Mouse (Mus musculus) megakaryocyte, adult 5-6 weeks (primary cell): Measurements from ENCODE around the gene Aurkb. TPM values are rescaled to one million over a fixed set of nuclear protein-coding genes. Genes with fewer than 3 reads are reported as not detected.

ENCODE experiments used
- ATAC-seq: 2 replicates; pipeline ENCODE4 v1.8.0; 2016; ENCODE audit warnings: mild to moderate bottlenecking, inconsistent platforms; ENCODE audit not compliant: poor library complexity, severe bottlenecking
- total RNA-seq, 2 experiments: library from RNA; stranded (forward) in 1 of 2; stranded (reverse) in 1 of 2; fragments of 153-499, 151-499 nt in 1 of 2; fragments of 221-1000, 200-1000 nt in 1 of 2; gene quantifications; 2 replicates each; pipeline versions ENCODE4 v1.2.3 to v1.2.4; 2015 to 2017

Aurkb gene
- total RNA-seq, 2 experiments from 2014 or later: 116 TPM

GRCm38 (mm10) chr11:69063413-69064201 is 18.2 kb downstream of the Aurkb start:
- ATAC-seq: peak; percentile 16; the same call in 1 of the 2 replicates

DNA sequence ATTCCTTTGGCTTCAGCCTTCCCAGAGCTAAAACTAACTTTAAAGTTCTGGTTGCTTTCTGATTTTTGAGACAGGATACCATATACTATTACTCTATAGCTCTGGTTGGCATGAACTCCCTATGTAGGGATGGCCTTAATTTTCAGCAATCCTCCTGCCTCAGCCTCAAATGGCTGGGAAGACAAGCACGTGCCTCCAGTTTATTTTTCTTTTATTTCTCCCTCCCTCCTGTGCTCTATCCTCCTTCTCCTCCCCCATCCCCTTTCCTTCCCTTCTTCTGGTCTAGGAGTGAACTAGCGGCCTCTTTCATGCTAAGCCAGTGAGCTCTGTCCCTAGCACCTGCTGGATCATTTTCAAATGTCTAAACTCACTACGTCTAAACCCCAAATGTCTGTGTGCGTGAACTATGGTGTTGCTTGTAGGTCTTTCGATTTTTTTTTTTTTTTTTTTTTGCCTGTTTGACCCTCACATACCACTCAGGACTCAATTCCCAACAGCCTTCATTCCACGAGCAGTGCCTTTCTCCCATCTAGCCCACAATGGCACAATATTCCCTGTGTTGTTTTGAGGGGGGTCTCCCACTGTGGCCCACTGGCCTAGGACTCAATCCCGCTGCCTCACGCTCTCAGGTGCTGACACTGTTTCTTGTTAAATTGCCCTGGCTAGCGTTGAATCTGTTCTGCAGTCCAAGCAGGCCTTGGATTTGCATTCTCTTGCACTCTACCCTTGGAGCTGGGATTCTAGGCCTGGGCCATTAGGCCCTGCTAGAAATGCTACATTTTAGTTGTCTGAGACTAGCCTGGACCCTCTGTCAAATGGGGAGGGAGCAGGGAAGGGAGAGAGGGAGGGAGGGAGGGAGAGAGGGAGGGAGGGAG is 19.0 kb downstream of the Aurkb start:
- no peak for ATAC-seq

DNA sequence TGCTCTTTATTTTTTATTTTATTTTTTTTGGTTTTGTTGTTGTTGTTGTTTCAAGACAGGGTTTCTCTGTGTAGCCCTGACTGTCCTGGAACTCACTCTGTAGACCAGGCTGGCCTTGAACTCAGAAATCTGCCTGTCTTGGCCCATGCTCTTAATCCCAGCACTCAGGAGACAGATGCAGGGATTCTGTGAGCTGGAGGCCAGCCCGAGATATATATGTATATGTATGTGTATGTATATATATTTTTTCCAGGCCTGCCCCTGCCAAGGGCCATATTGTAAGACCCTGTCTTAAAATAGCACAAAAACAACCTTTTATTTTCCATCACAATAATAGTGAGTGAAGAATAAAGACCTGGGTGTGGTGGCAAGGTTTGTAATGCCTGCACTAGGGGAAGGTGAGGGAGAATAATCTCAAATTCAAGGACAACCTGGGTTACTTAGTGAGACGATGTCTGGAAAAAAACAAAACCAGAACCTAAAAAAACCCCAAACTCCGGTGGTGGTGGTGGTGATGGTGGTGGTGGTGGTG is 20.0 kb downstream of the Aurkb start:
- no peak for ATAC-seq

GRCm38 (mm10) chr11:69066163-69066861 is 20.9 kb downstream of the Aurkb start:
- 0 out of 2 replicates have a peak, but pooled peaks have one; percentile 15 for ATAC-seq

DNA sequence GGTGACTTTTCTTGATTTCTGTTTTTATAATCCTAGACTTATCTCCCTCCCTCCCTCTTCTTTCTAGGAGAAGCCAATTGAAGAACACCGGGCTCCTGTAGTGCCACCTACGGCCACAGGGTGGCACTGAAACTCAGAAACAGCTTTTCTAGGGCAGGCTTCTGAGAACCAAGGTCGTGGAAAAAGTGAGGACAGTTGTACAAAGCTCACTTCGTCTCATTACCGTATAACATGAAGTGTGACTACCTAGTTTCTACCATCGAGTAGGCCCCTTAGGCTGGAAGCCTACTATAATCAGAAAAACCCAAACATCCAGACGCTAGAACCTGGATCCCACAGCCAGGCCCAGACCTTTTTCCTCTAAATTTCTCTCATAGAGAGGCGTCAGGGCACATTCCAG is 21.5 kb downstream of the Aurkb start:
- ATAC-seq: peak; percentile 32; the same call in 1 of the 2 replicates

- no peak for ATAC-seq
Measured at GRCm38 (mm10) chr11:69067601-69068000, 22.2 kb downstream of the Aurkb start.

GRCm38 (mm10) chr11:69070093-69070492 is 24.6 kb downstream of the Aurkb start:
- ATAC-seq: no peak

DNA sequence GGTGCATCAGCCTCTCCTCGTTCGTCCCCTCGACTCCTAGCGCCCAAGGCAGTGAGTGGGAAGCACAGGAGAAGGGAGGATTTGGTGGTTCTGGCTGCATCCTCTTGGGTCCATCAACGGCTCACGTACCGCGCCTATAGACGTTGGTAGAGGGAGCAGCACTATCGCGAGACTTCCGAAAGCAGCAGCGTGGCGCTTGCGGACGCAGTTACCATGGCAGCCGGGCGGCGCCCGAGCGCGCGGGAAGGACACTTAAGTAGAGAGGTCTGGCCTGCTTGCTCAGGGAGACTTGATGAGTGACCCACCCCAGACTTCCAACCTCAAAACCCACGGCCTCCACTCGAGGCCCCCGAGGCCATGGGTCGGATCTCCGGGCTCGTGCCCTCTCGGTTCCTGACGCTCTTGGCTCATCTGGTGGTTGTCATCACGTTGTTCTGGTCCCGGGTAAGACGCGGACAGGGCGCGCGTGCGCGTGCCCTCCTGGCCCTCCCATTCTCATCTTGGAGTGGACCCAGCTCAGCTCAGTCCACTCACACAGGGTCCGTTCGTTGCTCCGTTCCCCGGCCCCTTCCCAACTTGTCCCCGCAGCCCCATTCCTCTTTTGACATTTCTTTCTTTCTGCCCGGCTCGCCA is 25.3 kb downstream of the Aurkb start, which contains the start of gene Tmem107:
Gene Tmem107 (plus strand): TSS at position 217 of the 633 bp plus-strand sequence.
- ATAC-seq: peak; percentile 69

- no peak for ATAC-seq
Measured at GRCm38 (mm10) chr11:69071262-69071661, 25.8 kb downstream of the Aurkb start.

- no peak for ATAC-seq
Measured at GRCm38 (mm10) chr11:69072234-69072633, 26.8 kb downstream of the Aurkb start.

GRCm38 (mm10) chr11:69072666-69073064 is 27.2 kb downstream of the Aurkb start:
- ATAC-seq: no peak

DNA sequence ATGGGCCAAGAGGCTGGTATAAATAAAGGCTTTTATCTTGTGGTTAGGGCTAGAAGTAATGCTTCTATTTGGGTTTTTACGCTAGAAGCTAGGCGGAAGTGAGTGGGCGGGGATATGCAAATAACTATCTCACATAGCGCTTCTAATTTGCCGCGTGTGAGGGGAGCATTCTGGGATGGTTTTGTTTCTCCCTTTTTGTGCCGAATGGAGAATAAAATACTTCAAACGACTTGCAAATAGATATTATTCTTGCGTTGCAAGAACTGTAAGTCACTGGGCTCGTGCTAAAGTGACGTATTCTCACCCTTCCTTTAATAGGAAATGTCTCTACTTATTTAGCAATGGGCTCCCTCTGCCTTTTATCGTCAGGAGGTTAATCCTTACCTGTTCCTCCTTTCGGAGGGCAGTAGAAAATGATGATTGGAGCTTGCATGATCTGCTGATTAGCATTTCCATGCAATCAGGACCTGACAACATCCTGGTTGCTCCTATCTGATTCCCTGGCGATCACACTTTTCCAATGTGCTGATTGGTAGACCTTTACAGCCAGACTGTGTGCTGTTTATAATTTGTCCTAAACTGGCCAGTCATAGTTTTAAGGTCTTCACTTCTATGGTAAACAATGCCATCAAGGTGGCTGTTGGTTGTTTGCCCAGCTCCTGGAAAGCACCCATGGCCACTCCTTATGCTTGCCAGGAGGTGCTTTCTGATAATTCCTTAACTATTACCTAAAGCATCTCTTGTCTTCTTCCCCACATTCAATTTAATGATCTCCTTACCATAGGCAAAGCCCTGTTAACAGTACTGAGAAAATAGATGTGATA is 27.8 kb downstream of the Aurkb start:
- ATAC-seq: peak; percentile 70

DNA sequence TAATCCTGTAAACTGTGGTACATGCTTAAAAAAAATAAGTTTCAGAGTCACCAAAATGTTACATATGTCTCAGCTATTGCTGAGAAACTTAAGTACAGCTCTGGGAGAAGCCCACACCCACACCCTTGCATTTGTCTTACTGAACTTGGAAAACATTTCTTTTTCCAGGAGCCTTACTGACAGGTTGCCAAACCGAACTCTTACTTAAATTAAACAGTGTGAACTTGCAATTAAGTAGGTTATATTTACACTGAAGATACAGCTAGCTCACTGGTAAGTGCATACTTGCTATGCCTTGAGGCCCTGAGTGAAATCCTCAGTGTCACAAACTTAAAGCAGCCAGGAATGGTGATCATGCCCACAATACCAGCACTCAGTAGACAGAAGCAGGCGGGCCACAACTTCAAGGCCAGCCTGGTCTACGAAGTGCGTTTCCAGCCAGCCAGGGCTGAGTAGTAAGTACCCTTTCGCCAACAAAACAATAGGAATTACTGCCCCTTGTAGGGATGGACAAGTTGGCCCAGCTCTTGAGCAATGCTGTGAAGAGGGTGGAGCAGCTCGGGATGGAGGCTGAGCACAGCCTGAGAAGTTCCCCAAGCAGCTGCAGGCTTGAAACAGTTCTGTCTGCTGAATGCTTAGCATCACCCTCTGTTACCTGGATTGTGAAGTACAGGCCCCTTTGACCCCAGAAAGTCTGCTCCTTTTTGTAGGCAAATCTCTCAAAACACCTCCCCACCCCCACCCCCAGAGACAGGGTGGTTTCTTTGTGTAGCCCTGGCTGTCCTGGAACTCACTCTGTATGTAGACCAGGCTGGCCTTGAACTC is 28.7 kb downstream of the Aurkb start:
- no peak for ATAC-seq

- no peak for ATAC-seq
Measured at GRCm38 (mm10) chr11:69074776-69075069, 29.3 kb downstream of the Aurkb start.

DNA sequence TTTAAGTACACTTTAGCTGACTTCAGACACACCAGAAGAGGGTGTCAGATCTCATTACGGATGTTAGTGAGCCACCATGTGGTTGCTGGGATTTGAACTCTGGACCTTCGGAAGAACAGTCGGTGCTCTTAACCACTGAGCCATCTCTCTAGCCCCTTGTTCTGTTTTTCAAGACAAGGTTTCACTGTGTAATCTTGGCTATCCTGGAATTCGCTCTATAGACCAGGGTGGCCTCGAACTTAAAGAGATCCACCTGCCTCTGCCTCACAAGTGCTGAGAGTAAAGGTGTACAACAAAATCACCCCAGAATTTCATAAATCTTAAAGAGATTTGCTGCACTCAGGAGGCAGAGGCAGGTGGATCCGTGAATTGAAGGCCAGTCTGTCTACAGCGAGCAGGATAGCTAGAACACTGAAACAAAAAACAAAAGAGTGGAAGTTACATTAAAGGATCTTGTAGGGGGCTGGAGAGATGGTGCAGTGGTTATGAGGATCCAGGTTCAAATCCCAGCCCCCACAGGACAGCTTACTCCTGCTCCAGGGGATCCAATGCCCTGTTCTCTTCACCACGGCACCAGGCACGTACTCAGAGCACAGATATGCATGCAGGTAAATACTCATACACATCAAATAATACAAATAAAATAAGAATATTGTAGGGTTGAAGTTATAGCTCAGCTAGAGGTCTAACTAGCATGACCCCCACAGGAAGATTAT is 30.5 kb downstream of the Aurkb start:
- ATAC-seq: no peak

GRCm38 (mm10) chr11:69076572-69076971 is 31.1 kb downstream of the Aurkb start:
- no peak for ATAC-seq

GRCm38 (mm10) chr11:69077316-69077715 is 31.9 kb downstream of the Aurkb start:
- no peak for ATAC-seq

GRCm38 (mm10) chr11:69078041-69078440 is 32.6 kb downstream of the Aurkb start:
- no peak for ATAC-seq
